Mouse (Mus musculus) Patski (cell line): ENCODE data around the gene Mlh1. TPM values are rescaled to one million over a fixed set of nuclear protein-coding genes. Genes with fewer than 3 reads are reported as not detected.

Experiments used
- ATAC-seq: fragments of 100-300 bp; one replicate; pipeline ENCODE4 v1.8.0; 2021
- CTCF ChIA-PET: fragments of 350-600 bp; sonication (Branson Sonifier 250); formaldehyde crosslinking; loops from one replicate; lab custom pipeline; 2022; ENCODE audit warnings: inconsistent platforms; lab: Charles Lee
- POLR2A ChIA-PET: fragments of 350-600 bp; sonication (Branson Sonifier 250); formaldehyde crosslinking; loops from one replicate; lab custom pipeline; 2022; ENCODE audit warnings: antibody characterized with exemption, inconsistent platforms; lab: Charles Lee
- DNase-seq: peaks from one replicate; pipeline ENCODE4 v3.0.0-alpha.2; 2011; ENCODE audit warnings: low read depth, low spot score
- H3K27me3 ChIP-seq: fragments of 371-371 bp; one replicate; pipeline ENCODE4 v1.5.1; 2021
- CTCF ChIP-seq: fragments of 100-300 bp; IDR thresholded peaks from one replicate; pipeline ENCODE4 v1.5.1; 2021
- in situ Hi-C: fragments of 300-500 bp; cut with MboI; formaldehyde crosslinking; loops from 3 replicates; pipeline ENCODE4 v1.11.1; 2018; ENCODE audit warnings: low pct_unique_long_range_greater_than_20kb, mixed read lengths
- polyA plus RNA-seq: library from polyadenylated mRNA; unstranded; gene quantifications from one replicate; pipeline ENCODE4 v1.2.3, GENCODE M21; 2021

Gene Mlh1
- polyA plus RNA-seq, 1 experiment from 2014 or later = 17.1 TPM

GRCm38 (mm10) chr9:111304036-111304435 lies 32.4 kb upstream of the Mlh1 start:
- ATAC-seq (no peak), DNase-seq (no peak)
- no peaks in the 10 kb centered on the region for H3K27me3 ChIP-seq
- in situ Hi-C loops = no loop called here
- no peak for TF ChIP-seq CTCF
- ChIA-PET CTCF (interaction anchor here (1.2 to 7.8 kb wide), 3 partner anchors 10 to 14 kb away, joined by 3 to 65 read pairs (median 4); no protein-coding TSS in a partner anchor), POLR2A (no interaction called here)

GRCm38 (mm10) chr9:111302196-111302831 lies 30.7 kb upstream of the Mlh1 start:
- CTCF ChIA-PET = interaction anchor here (7.8 kb wide), 1 partner anchor 13 kb away, joined by 65 read pairs; no protein-coding TSS in a partner anchor
- no peak for DNase-seq
- no peak for TF ChIP-seq CTCF

GRCm38 (mm10) chr9:111298606-111299005 lies 27.0 kb upstream of the Mlh1 start:
- in situ Hi-C loops = no loop called here
- DNase-seq (no peak), ATAC-seq (no peak)
- no peaks in the 10 kb centered on the region for H3K27me3 ChIP-seq
- CTCF ChIA-PET = interaction anchor here (1.2 to 2.0 kb wide), 4 partner anchors 8 to 17 kb away, joined by 3 to 7 read pairs (median 4); no protein-coding TSS in a partner anchor
- TF ChIP-seq CTCF = no peak
- POLR2A ChIA-PET = no interaction called here

More at GRCm38 (mm10) chr9:111302196-111302831, 30.7 kb upstream of the Mlh1 start:
- ATAC-seq = no peak
- POLR2A ChIA-PET = interaction anchor here (0.7 kb wide), 1 partner anchor 172 kb away, joined by 3 read pairs; no protein-coding TSS in a partner anchor
- no peaks in the 10 kb centered on the region for H3K27me3 ChIP-seq
- in situ Hi-C loops = no loop called here

- ChIA-PET CTCF (no interaction called here), POLR2A (no interaction called here)
- in situ Hi-C loops = no loop called here
- ATAC-seq (no peak), DNase-seq (no peak)
- no peaks in the 10 kb centered on the region for H3K27me3 ChIP-seq
- no peak for TF ChIP-seq CTCF
These were observed 24.8 kb upstream of the Mlh1 start for GRCm38 (mm10) chr9:111296433-111296832.

- ChIA-PET POLR2A (no interaction called here), CTCF (no interaction called here)
- in situ Hi-C loops = no loop called here
- no peak for TF ChIP-seq CTCF
- DNase-seq (no peak), ATAC-seq (no peak)
- H3K27me3 ChIP-seq = no peaks in the 10 kb centered on the region
These were observed 23.7 kb upstream of the Mlh1 start for GRCm38 (mm10) chr9:111295323-111295722.

GRCm38 (mm10) chr9:111294911-111295310 lies 23.3 kb upstream of the Mlh1 start:
- CTCF ChIA-PET = no interaction called here
- DNase-seq = no peak

GRCm38 (mm10) chr9:111293234-111293633 lies 21.6 kb upstream of the Mlh1 start:
- H3K27me3 ChIP-seq = no peaks in the 10 kb centered on the region
- in situ Hi-C loops = no loop called here
- no peak for DNase-seq
- ATAC-seq = peak; percentile 62
- ChIA-PET POLR2A (no interaction called here), CTCF (interaction anchor here (1.0 to 1.2 kb wide), 2 partner anchors 11 to 13 kb away, joined by 3 read pairs; no protein-coding TSS in a partner anchor)
- no peak for TF ChIP-seq CTCF

More at GRCm38 (mm10) chr9:111294911-111295310, 23.3 kb upstream of the Mlh1 start:
- ATAC-seq = no peak
- in situ Hi-C loops = no loop called here
- no peaks in the 10 kb centered on the region for H3K27me3 ChIP-seq
- no peak for TF ChIP-seq CTCF
- POLR2A ChIA-PET = no interaction called here

GRCm38 (mm10) chr9:111290539-111291100 lies 19.0 kb upstream of the Mlh1 start:
- no peak for DNase-seq
- POLR2A ChIA-PET = interaction anchor here (1.2 kb wide), 1 partner anchor 10 kb away, joined by 3 read pairs; no protein-coding TSS in a partner anchor
- CTCF ChIA-PET = interaction anchor here (0.9 to 4.7 kb wide), 27 partner anchors 7 to 294 kb away, joined by 3 to 65 read pairs (median 6); no protein-coding TSS in a partner anchor
- no peak for TF ChIP-seq CTCF
- no peaks in the 10 kb centered on the region for H3K27me3 ChIP-seq
- in situ Hi-C loops = no loop called here
- ATAC-seq = no peak

GRCm38 (mm10) chr9:111289832-111290339 lies 18.3 kb upstream of the Mlh1 start:
- POLR2A ChIA-PET = interaction anchor here (0.6 to 0.9 kb wide), 2 partner anchors 21 to 470 kb away, joined by 3 to 5 read pairs; partner anchors contain the start of gene Trank1
- ATAC-seq (peak; percentile 48), DNase-seq (no peak)
- no peaks in the 10 kb centered on the region for H3K27me3 ChIP-seq
- peak; percentile 100 for TF ChIP-seq CTCF
- CTCF ChIA-PET = interaction anchor here (0.9 to 4.7 kb wide), 34 partner anchors 8 to 293 kb away, joined by 3 to 65 read pairs (median 6); no protein-coding TSS in a partner anchor
- in situ Hi-C loops = no loop called here

GRCm38 (mm10) chr9:111289294-111289831 lies 17.8 kb upstream of the Mlh1 start:
- no peak for DNase-seq
- in situ Hi-C loops = no loop called here
- no peak for TF ChIP-seq CTCF
- CTCF ChIA-PET = interaction anchor here (0.9 to 4.7 kb wide), 33 partner anchors 8 to 292 kb away, joined by 3 to 65 read pairs (median 6); no protein-coding TSS in a partner anchor
- no peaks in the 10 kb centered on the region for H3K27me3 ChIP-seq
- POLR2A ChIA-PET = interaction anchor here (0.6 to 0.9 kb wide), 3 partner anchors 22 to 1197 kb away, joined by 3 to 8 read pairs (median 5); partner anchors contain the start of gene Trank1
- peak; percentile 15 for ATAC-seq
